Mouse (Mus musculus): ENCODE data around the gene Mat2a. TPM values are rescaled to one million over a fixed set of nuclear protein-coding genes. Genes with fewer than 3 reads are reported as not detected.

Gene Mat2a
- polyA plus RNA-seq, 1 experiment from 2014 or later: 300 TPM

DNA sequence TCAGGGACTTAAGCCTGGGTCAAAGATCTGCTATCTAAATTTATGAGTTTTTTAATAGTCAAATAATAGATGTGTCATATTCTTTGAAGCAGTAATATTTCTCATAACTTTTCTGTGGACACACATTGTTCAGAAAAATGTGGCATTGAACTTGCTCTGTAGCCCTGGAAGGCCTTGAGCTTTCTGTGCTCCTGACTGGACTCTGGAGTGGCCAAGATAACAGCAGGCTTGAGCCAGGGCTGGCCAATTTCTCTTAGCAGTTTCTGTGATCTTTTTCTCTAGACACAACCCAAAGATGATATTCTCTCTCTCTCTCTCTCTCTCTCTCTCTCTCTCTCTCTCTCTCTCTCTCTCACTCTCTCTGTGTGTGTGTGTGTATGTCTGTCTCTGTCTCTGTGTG lies 5.7 kb upstream of the Mat2a start:
- ATAC-seq: no peak
- H3K9ac ChIP-seq (ENCODE audit: low read depth, low read length): no peak overlapping the region
- H3K4me3 ChIP-seq (ENCODE audit: low read length): no peak overlapping the region
- H3K27me3 ChIP-seq (replicated peaks; ENCODE audit: control insufficient read depth, insufficient read depth, low read length): no peaks in the 10 kb centered on the region
- H3K27ac ChIP-seq (ENCODE audit: low read depth, low read length): no peak overlapping the region
- H3K4me1 ChIP-seq (ENCODE audit: control insufficient read depth, insufficient read depth, low read depth, low read length): peaks cover 13% of the 10 kb centered on the region
- H3K4me2 ChIP-seq (ENCODE audit: low read length): no peak overlapping the region
- H3K9me3 ChIP-seq (ENCODE audit: control insufficient read depth, low read length): no peaks in the 10 kb centered on the region
- no peaks in the 10 kb centered on the region for H3K36me3 ChIP-seq (ENCODE audit: control insufficient read depth, insufficient read depth, low read length)

GRCm38 (mm10) chr6:72442921-72443604 lies 3.7 kb upstream of the Mat2a start:
- peaks cover 13% of the 10 kb centered on the region for H3K4me1 ChIP-seq (ENCODE audit: control insufficient read depth, insufficient read depth, low read depth, low read length)
- no peak overlapping the region for H3K4me2 ChIP-seq (ENCODE audit: low read length)
- H3K9ac ChIP-seq (ENCODE audit: low read depth, low read length): no peak overlapping the region
- no peaks in the 10 kb centered on the region for H3K27me3 ChIP-seq (replicated peaks; ENCODE audit: control insufficient read depth, insufficient read depth, low read length)
- no peaks in the 10 kb centered on the region for H3K36me3 ChIP-seq (ENCODE audit: control insufficient read depth, insufficient read depth, low read length)
- H3K27ac ChIP-seq (ENCODE audit: low read depth, low read length): no peak overlapping the region
- 82% methylated on average over 1 of the region's 1 CpGs for WGBS
- no peak overlapping the region for H3K4me3 ChIP-seq (ENCODE audit: low read length)
- H3K9me3 ChIP-seq (ENCODE audit: control insufficient read depth, low read length): no peaks in the 10 kb centered on the region
- ATAC-seq: no peak

GRCm38 (mm10) chr6:72440186-72440990 lies 1.0 kb upstream of the Mat2a start:
- H3K36me3 ChIP-seq (ENCODE audit: control insufficient read depth, insufficient read depth, low read length): peaks cover 13% of the 10 kb centered on the region
- peak overlapping the region; percentile 100 for H3K27ac ChIP-seq (ENCODE audit: low read depth, low read length)
- no peak for ATAC-seq
- 6% methylated on average over 17 of the region's 17 CpGs for WGBS
- peaks cover 26% of the 10 kb centered on the region for H3K4me1 ChIP-seq (ENCODE audit: control insufficient read depth, insufficient read depth, low read depth, low read length)
- no peaks in the 10 kb centered on the region for H3K9me3 ChIP-seq (ENCODE audit: control insufficient read depth, low read length)
- peak overlapping the region; percentile 100 for H3K9ac ChIP-seq (ENCODE audit: low read depth, low read length)
- no peaks in the 10 kb centered on the region for H3K27me3 ChIP-seq (replicated peaks; ENCODE audit: control insufficient read depth, insufficient read depth, low read length)
- peak overlapping the region; percentile 77 for H3K4me2 ChIP-seq (ENCODE audit: low read length)
- peak overlapping the region; percentile 98 for H3K4me3 ChIP-seq (ENCODE audit: low read length)

- Histone ChIP-seq H3K27ac (ENCODE audit: low read depth, low read length) (peak overlapping the region; percentile 100), H3K4me1 (ENCODE audit: control insufficient read depth, insufficient read depth, low read depth, low read length) (peaks cover 30% of the 10 kb centered on the region), H3K27me3 (replicated peaks; ENCODE audit: control insufficient read depth, insufficient read depth, low read length) (no peaks in the 10 kb centered on the region), H3K4me2 (ENCODE audit: low read length) (peak overlapping the region; percentile 72), H3K9ac (ENCODE audit: low read depth, low read length) (peak overlapping the region; percentile 100), H3K9me3 (ENCODE audit: control insufficient read depth, low read length) (no peaks in the 10 kb centered on the region), H3K36me3 (ENCODE audit: control insufficient read depth, insufficient read depth, low read length) (peaks cover 26% of the 10 kb centered on the region), H3K4me3 (ENCODE audit: low read length) (peak overlapping the region; percentile 98)
- WGBS: 0% methylated on average over 34 of the region's 57 CpGs
- peak; percentile 35 for ATAC-seq
Observed at GRCm38 (mm10) chr6:72438862-72439354, 450 bp downstream of the Mat2a start.

DNA sequence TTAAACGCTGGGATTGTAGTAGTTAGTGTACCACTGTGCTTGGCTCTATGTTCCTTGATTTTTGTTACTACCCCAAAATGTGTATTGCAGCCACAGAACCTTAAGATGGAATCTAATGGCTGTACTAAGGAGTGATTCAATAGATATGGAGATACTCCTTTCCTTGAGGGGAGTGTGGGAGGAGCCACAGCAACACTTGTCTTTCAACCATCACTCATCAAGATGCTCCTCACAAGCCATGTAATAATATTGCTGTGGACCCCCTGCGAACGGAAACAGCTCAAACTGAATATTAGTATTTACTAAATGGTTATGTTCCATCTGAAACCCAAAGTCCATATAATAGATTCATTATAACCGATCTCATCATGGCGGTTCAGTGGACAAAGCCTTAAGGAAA lies 1.1 kb downstream of the Mat2a start:
- H3K36me3 ChIP-seq (ENCODE audit: control insufficient read depth, insufficient read depth, low read length): peaks cover 26% of the 10 kb centered on the region
- no peak for ATAC-seq
- no peaks in the 10 kb centered on the region for H3K27me3 ChIP-seq (replicated peaks; ENCODE audit: control insufficient read depth, insufficient read depth, low read length)
- WGBS: 1% methylated on average over 5 of the region's 5 CpGs
- H3K27ac ChIP-seq (ENCODE audit: low read depth, low read length): peak overlapping the region; percentile 39; the same call in 1 of the 2 replicates
- H3K9me3 ChIP-seq (ENCODE audit: control insufficient read depth, low read length): no peaks in the 10 kb centered on the region
- H3K9ac ChIP-seq (ENCODE audit: low read depth, low read length): peak overlapping the region; percentile 100
- H3K4me3 ChIP-seq (ENCODE audit: low read length): peak overlapping the region; percentile 98
- peak overlapping the region; percentile 72 for H3K4me2 ChIP-seq (ENCODE audit: low read length)
- H3K4me1 ChIP-seq (ENCODE audit: control insufficient read depth, insufficient read depth, low read depth, low read length): peaks cover 30% of the 10 kb centered on the region

DNA sequence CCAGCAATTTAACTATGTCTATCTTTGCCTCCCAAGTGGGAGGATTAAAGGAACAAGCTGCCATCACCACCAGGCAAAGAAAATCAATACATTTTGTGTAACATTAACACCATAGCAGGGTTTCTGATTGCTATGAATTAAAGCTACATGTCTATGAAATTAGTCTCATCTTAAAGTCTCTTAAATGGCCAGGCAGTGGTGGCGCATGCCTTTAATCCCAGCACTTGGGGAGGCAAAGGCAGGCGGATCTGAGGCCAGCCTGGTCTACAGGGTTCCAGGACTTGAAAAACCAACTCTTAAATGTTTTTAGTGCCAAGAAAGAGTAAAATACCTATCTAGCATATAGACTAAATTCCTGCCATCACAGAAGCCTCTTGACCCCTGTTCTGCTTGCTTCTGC lies 7.2 kb downstream of the Mat2a start:
- no peak overlapping the region for H3K9ac ChIP-seq (ENCODE audit: low read depth, low read length)
- H3K27ac ChIP-seq (ENCODE audit: low read depth, low read length): no peak overlapping the region
- peaks cover 46% of the 10 kb centered on the region for H3K36me3 ChIP-seq (ENCODE audit: control insufficient read depth, insufficient read depth, low read length)

GRCm38 (mm10) chr6:72430989-72431921 lies 8.1 kb downstream of the Mat2a start:
- peaks cover 43% of the 10 kb centered on the region for H3K36me3 ChIP-seq (ENCODE audit: control insufficient read depth, insufficient read depth, low read length)
- peak; percentile 24; the same call in 1 of the 2 replicates for ATAC-seq
- peaks cover 4% of the 10 kb centered on the region for H3K4me1 ChIP-seq (ENCODE audit: control insufficient read depth, insufficient read depth, low read depth, low read length)
- WGBS: 39% methylated on average over 5 of the region's 5 CpGs
- no peaks in the 10 kb centered on the region for H3K27me3 ChIP-seq (replicated peaks; ENCODE audit: control insufficient read depth, insufficient read depth, low read length)
- no peak overlapping the region for H3K4me3 ChIP-seq (ENCODE audit: low read length)
- H3K9me3 ChIP-seq (ENCODE audit: control insufficient read depth, low read length): no peaks in the 10 kb centered on the region
- H3K4me2 ChIP-seq (ENCODE audit: low read length): no peak overlapping the region
- no peak overlapping the region for H3K9ac ChIP-seq (ENCODE audit: low read depth, low read length)
- H3K27ac ChIP-seq (ENCODE audit: low read depth, low read length): 0 out of 2 replicates have a peak overlapping the region, but pooled peaks have one; percentile 5

More for the DNA sequence above, 7.2 kb downstream of the Mat2a start:
- 88% methylated on average over 2 of the region's 2 CpGs for WGBS
- Histone ChIP-seq H3K9me3 (ENCODE audit: control insufficient read depth, low read length) (no peaks in the 10 kb centered on the region), H3K27me3 (replicated peaks; ENCODE audit: control insufficient read depth, insufficient read depth, low read length) (no peaks in the 10 kb centered on the region), H3K4me1 (ENCODE audit: control insufficient read depth, insufficient read depth, low read depth, low read length) (peaks cover 12% of the 10 kb centered on the region), H3K4me2 (ENCODE audit: low read length) (no peak overlapping the region), H3K4me3 (ENCODE audit: low read length) (no peak overlapping the region)
- ATAC-seq: no peak

- Histone ChIP-seq H3K4me1 (ENCODE audit: control insufficient read depth, insufficient read depth, low read depth, low read length) (no peaks in the 10 kb centered on the region), H3K36me3 (ENCODE audit: control insufficient read depth, insufficient read depth, low read length) (peaks cover 38% of the 10 kb centered on the region), H3K4me3 (ENCODE audit: low read length) (no peak overlapping the region), H3K9me3 (ENCODE audit: control insufficient read depth, low read length) (no peaks in the 10 kb centered on the region), H3K4me2 (ENCODE audit: low read length) (no peak overlapping the region), H3K27me3 (replicated peaks; ENCODE audit: control insufficient read depth, insufficient read depth, low read length) (no peaks in the 10 kb centered on the region), H3K27ac (ENCODE audit: low read depth, low read length) (no peak overlapping the region), H3K9ac (ENCODE audit: low read depth, low read length) (no peak overlapping the region)
- WGBS: 88% methylated on average over 21 of the region's 21 CpGs
- no peak for ATAC-seq
Observed at GRCm38 (mm10) chr6:72429061-72429842, 10.1 kb downstream of the Mat2a start.

All from hindbrain, embryonic 16.5 days (tissue).